Mouse (Mus musculus): ENCODE measurements around the gene Hes7. TPM values are rescaled to one million over a fixed set of nuclear protein-coding genes. Genes with fewer than 3 reads are reported as not detected.

Gene Hes7
- polyA plus RNA-seq, 1 experiment from 2014 or later: 0.58 TPM

DNA sequence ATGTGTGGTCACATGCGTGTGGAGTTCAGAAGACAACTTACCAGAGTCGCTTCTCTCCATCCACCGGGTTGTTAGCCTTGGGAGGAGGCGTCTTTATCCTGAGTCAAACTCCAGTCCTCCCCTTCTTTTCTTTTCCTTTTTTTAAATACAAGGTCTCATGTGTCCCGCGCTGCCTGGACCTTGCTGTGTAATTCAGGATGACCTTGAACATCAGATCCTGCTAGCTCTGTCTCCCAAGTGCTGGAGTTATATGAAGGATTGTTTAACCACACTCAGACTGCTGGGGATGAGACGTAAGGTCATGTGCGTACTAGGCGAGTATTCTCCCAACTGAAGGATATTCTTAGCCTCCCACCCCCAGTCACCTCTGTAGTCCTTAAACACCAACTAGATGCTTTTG is 42.9 kb upstream of the Hes7 start:
- ATAC-seq (ENCODE audit: insufficient number of reproducible peaks, low FRiP score, low TSS enrichment, low read depth): no peak
- H3K27me3 ChIP-seq: no peaks in the 10 kb centered on the region
- no peaks in the 10 kb centered on the region for H3K36me3 ChIP-seq
- H3K9me3 ChIP-seq: no peaks in the 10 kb centered on the region
- WGBS: 83% methylated on average over 9 of the region's 9 CpGs
- H3K27ac ChIP-seq: no peak overlapping the region
- H3K9ac ChIP-seq: no peak overlapping the region
- no peak overlapping the region for H3K4me3 ChIP-seq
- H3K4me2 ChIP-seq: no peak overlapping the region
- H3K4me1 ChIP-seq: peaks cover 25% of the 10 kb centered on the region

- Histone ChIP-seq H3K4me1 (peaks cover 18% of the 10 kb centered on the region), H3K4me3 (no peak overlapping the region), H3K27ac (no peak overlapping the region; the same call in 1 of the 2 replicates), H3K4me2 (no peak overlapping the region), H3K36me3 (no peaks in the 10 kb centered on the region), H3K9ac (no peak overlapping the region), H3K9me3 (no peaks in the 10 kb centered on the region), H3K27me3 (no peaks in the 10 kb centered on the region)
- WGBS: 56% methylated on average over 6 of the region's 6 CpGs
- ATAC-seq (ENCODE audit: insufficient number of reproducible peaks, low FRiP score, low TSS enrichment, low read depth): no peak
Observed at GRCm38 (mm10) chr11:69078041-69078440, 42.2 kb upstream of the Hes7 start.

DNA sequence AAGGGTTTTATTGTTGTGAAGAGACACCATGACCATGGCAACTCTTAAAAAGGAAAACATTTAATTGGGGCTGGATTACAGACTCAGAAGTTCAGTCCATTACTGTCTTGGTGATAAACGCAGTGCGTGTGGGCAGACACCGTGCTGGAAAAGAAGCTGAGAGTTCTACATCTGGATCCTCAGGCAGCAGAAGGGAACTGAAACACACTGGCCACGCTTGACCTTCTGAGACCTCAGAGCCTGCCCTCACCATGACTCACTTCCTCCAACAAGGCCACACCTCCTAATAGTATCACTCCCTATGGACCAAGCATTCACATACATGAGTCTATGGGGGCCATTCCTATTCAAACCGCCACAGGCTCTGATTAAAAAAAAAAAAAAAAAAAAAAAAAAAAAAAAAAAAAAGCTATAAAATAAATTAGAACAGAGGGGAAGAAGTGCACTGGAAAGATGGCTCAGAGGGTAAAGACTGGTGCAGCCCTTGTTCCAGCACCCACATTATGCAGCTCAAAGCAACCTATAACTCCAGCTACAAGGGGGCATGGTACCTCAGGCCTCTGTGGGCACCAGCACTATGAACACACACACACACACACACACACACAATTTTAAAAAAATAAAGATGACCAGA is 41.3 kb upstream of the Hes7 start:
- no peak overlapping the region for H3K4me2 ChIP-seq
- no peaks in the 10 kb centered on the region for H3K27me3 ChIP-seq
- 57% methylated on average over 5 of the region's 5 CpGs for WGBS
- no peak overlapping the region for H3K4me3 ChIP-seq
- ATAC-seq (ENCODE audit: insufficient number of reproducible peaks, low FRiP score, low TSS enrichment, low read depth): no peak
- no peak overlapping the region for H3K27ac ChIP-seq
- H3K9me3 ChIP-seq: no peaks in the 10 kb centered on the region
- peaks cover 13% of the 10 kb centered on the region for H3K4me1 ChIP-seq
- H3K36me3 ChIP-seq: no peaks in the 10 kb centered on the region
- no peak overlapping the region for H3K9ac ChIP-seq

DNA sequence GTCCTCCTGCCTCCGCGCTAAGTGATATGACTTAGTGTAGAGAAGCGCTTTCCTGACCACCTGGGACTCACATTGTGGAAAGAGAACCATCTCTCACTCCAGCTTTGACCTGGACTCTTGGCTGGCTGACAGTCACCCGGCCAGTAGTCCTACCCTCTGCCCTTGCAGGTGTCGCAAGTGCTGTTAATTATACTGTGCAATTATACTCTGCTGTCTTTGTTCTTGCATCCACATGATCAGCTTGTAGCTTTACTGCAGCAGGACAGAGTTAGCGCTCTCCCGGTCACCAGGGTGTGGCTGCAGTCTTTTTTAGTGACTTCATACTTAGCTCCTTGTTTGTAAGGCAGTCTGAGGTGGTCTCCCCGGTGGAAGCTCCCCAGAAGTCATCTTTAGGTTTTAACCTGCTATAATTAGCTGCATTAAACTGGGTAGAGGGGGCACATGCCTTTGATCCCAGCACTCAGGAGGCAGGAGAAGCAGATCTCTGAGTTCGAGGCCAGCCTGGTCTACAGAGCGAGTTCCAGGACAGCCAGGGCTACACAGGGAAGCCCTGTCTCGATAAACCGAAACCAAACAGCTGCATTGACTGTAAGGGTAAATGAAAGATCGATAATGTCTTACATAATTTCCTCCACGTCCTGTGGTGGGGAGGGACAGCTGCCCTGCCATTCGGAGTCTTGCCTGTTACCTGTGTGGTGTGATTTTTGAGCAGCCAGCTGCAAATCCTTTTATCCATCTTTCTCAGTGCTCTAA is 39.9 kb upstream of the Hes7 start:
- Histone ChIP-seq H3K4me3 (no peak overlapping the region), H3K9ac (no peak overlapping the region), H3K9me3 (no peaks in the 10 kb centered on the region), H3K36me3 (no peaks in the 10 kb centered on the region), H3K27ac (no peak overlapping the region), H3K4me1 (peaks cover 4% of the 10 kb centered on the region; the same call in 1 of the 2 replicates), H3K4me2 (no peak overlapping the region), H3K27me3 (no peaks in the 10 kb centered on the region)
- no peak for ATAC-seq (ENCODE audit: insufficient number of reproducible peaks, low FRiP score, low TSS enrichment, low read depth)
- 71% methylated on average over 15 of the region's 15 CpGs for WGBS

GRCm38 (mm10) chr11:69080855-69081222 is 39.4 kb upstream of the Hes7 start:
- no peaks in the 10 kb centered on the region for H3K27me3 ChIP-seq
- H3K4me2 ChIP-seq: no peak overlapping the region
- H3K27ac ChIP-seq: no peak overlapping the region
- no peak overlapping the region for H3K4me3 ChIP-seq
- no peaks in the 10 kb centered on the region for H3K36me3 ChIP-seq
- ATAC-seq (ENCODE audit: insufficient number of reproducible peaks, low FRiP score, low TSS enrichment, low read depth): no peak
- H3K4me1 ChIP-seq: peaks cover 4% of the 10 kb centered on the region; the same call in 1 of the 2 replicates
- no peak overlapping the region for H3K9ac ChIP-seq
- H3K9me3 ChIP-seq: no peaks in the 10 kb centered on the region
- 87% methylated on average over 8 of the region's 8 CpGs for WGBS

DNA sequence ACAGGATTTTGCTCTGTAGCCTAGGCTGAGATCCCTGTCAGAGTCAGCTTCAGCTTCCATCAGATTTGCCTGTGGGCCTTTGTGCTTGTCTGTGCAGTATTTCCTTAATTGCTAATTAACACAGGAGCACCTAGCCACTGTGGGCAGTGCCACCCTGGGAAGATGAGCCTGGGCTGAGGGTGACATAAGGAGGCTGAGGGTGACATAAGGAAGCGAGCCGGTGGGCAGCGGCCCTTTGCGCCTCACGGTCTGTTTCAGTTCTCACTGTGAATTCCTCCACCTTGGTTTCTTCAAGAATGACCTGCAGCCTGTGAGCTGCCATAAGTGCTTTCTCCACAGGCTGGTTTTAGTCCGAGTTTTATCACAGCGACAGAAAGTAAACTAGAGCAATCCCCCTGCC is 38.6 kb upstream of the Hes7 start:
- no peaks in the 10 kb centered on the region for H3K27me3 ChIP-seq
- no peak overlapping the region for H3K9ac ChIP-seq
- peaks cover 4% of the 10 kb centered on the region; the same call in 1 of the 2 replicates for H3K4me1 ChIP-seq
- no peak overlapping the region for H3K4me3 ChIP-seq
- WGBS: 85% methylated on average over 7 of the region's 7 CpGs
- H3K36me3 ChIP-seq: no peaks in the 10 kb centered on the region
- no peak overlapping the region for H3K27ac ChIP-seq
- no peaks in the 10 kb centered on the region for H3K9me3 ChIP-seq
- no peak for ATAC-seq (ENCODE audit: insufficient number of reproducible peaks, low FRiP score, low TSS enrichment, low read depth)
- H3K4me2 ChIP-seq: no peak overlapping the region

- Histone ChIP-seq H3K27ac (no peak overlapping the region), H3K9ac (no peak overlapping the region), H3K4me1 (peaks cover 30% of the 10 kb centered on the region), H3K27me3 (no peaks in the 10 kb centered on the region), H3K4me2 (no peak overlapping the region), H3K36me3 (peaks cover 9% of the 10 kb centered on the region), H3K4me3 (no peak overlapping the region), H3K9me3 (no peaks in the 10 kb centered on the region)
- WGBS: 54% methylated on average over 6 of the region's 6 CpGs
- ATAC-seq (ENCODE audit: insufficient number of reproducible peaks, low FRiP score, low TSS enrichment, low read depth): no peak
Observed at GRCm38 (mm10) chr11:69085608-69086007, 34.6 kb upstream of the Hes7 start.

DNA sequence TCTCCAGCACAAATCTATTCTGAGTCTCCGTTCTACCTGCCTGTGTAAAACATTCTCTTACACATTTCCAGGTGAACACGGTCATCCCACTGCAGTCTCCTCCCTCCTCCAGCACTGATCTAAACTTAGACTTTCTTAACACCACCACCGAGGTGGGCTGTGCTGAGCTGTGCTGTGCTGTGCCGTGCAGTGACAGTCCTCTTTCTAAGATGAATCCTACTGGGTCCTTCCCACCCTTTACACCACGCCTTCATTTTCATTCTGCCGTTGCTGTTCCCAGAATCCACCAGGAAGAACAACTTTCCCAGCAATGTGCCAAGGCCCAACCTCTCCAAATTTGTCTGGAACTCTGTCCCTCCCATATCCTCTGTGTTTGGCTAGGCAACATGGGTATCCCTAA is 33.8 kb upstream of the Hes7 start:
- Histone ChIP-seq H3K27me3 (no peaks in the 10 kb centered on the region), H3K27ac (peak overlapping the region; percentile 65; the same call in 1 of the 2 replicates), H3K9me3 (no peaks in the 10 kb centered on the region), H3K4me1 (peaks cover 35% of the 10 kb centered on the region), H3K36me3 (peaks cover 16% of the 10 kb centered on the region), H3K4me2 (no peak overlapping the region), H3K9ac (no peak overlapping the region), H3K4me3 (no peak overlapping the region)
- ATAC-seq (ENCODE audit: insufficient number of reproducible peaks, low FRiP score, low TSS enrichment, low read depth): no peak
- WGBS: 47% methylated on average over 6 of the region's 6 CpGs

DNA sequence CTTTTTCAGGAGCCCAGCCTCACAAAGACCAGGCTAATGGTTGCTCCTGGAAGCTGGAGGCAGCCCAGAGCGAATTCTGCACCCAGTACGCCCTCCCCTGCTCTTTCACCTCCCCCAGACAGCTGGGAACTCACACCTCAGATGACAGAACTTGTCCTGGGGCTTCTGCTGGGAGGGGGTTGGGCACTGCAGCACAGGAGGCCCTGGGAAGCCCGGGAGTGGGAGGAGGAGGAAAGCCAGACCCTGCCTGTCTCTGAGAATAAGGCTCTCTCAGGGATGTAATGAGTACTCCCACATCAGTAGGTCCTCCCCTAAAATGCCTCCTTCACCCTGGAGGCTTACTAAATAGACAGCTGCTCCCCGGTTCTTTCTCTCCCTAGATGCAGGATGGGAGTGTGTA is 33.1 kb upstream of the Hes7 start:
- no peaks in the 10 kb centered on the region for H3K27me3 ChIP-seq
- no peaks in the 10 kb centered on the region for H3K9me3 ChIP-seq
- H3K27ac ChIP-seq: peak overlapping the region; percentile 65
- no peak for ATAC-seq (ENCODE audit: insufficient number of reproducible peaks, low FRiP score, low TSS enrichment, low read depth)
- peak overlapping the region; percentile 17; the same call in 1 of the 2 replicates for H3K9ac ChIP-seq
- H3K36me3 ChIP-seq: peaks cover 22% of the 10 kb centered on the region
- H3K4me2 ChIP-seq: no peak overlapping the region; the same call in 1 of the 2 replicates
- 25% methylated on average over 4 of the region's 4 CpGs for WGBS
- peaks cover 40% of the 10 kb centered on the region for H3K4me1 ChIP-seq
- no peak overlapping the region for H3K4me3 ChIP-seq

DNA sequence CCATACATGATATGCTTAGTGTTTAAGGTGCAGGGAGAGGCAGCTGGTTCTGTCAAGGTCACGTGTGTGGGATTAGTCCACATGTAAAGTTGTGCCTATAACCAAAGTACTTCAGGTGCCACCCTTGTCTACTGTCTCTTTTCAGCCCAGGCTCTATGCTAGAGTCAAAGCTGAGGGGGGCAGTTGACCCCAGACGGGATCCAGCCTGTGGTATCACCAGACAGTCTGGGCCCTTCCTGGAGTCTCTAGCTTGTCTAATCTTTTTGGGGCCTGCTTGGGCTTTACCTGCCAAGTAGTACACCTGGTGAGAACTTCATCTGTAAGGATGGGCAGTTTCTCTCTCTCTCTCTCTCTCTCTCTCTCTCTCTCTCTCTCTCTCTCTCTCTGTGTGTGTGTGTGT is 32.6 kb upstream of the Hes7 start:
- Histone ChIP-seq H3K4me1 (peaks cover 40% of the 10 kb centered on the region), H3K27me3 (no peaks in the 10 kb centered on the region), H3K9ac (no peak overlapping the region), H3K27ac (peak overlapping the region; percentile 65), H3K4me3 (peak overlapping the region; percentile 72; the same call in 1 of the 2 replicates), H3K4me2 (peak overlapping the region; percentile 84; the same call in 1 of the 2 replicates), H3K36me3 (peaks cover 24% of the 10 kb centered on the region), H3K9me3 (no peaks in the 10 kb centered on the region)
- 60% methylated on average over 2 of the region's 2 CpGs for WGBS
- ATAC-seq (ENCODE audit: insufficient number of reproducible peaks, low FRiP score, low TSS enrichment, low read depth): no peak

DNA sequence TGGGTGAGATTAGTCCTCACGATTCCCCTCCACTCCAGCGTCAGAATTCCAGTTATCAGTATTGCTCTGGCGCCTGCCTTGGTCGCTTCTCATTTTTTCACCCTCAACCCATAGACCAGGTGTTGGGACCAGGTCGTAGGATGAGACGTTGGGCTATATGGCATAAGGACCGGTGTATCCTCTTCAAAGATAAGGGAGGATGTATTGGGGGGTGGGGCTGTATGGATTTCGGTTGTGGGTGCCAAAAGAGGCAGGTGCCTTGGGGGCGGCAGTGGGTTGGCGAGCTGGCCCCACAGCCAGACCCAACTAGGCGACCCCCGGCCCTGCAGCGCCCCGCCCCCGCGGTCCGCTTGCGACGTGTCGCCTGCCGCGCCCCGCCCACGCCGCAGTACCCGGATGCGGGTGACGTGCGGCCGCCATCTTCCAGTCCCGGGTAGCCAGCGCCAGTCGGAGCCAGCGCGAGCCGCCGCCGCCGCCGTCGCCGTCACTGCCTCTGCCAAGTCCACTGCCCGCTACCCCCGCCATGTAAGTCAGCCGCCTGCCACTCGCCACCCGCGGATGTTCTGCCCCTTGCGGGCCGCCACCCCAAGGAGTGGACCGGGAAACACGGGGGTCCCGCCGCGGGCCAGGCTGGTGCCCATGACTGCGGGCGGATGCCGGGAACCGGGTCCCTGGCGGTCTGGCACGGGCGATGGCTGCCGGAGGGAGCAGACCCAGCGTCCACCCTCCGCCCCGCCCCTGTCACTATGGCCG is 31.9 kb upstream of the Hes7 start, which contains the start of gene Vamp2:
Gene Vamp2, plus strand, starts transcription at position 388 of the 753 bp plus-strand sequence.
- peak within 1 kb of the TSS; percentile 72 for H3K4me3 ChIP-seq
- H3K4me2 ChIP-seq: peak within 1 kb of the TSS; percentile 84
- 1% methylated on average over 60 of the region's 67 CpGs for WGBS
- H3K27me3 ChIP-seq: no peaks in the 10 kb centered on the region
- H3K4me1 ChIP-seq: peaks cover 40% of the 10 kb centered on the region
- H3K36me3 ChIP-seq: peaks cover 28% of the 10 kb centered on the region
- peak; percentile 79 for ATAC-seq (ENCODE audit: insufficient number of reproducible peaks, low FRiP score, low TSS enrichment, low read depth)
- peak within 1 kb of the TSS; percentile 91 for H3K27ac ChIP-seq
- no peaks in the 10 kb centered on the region for H3K9me3 ChIP-seq
- H3K9ac ChIP-seq: peak within 1 kb of the TSS; percentile 95
